Mouse (Mus musculus) cerebellum, adult 8-10 months (tissue): ENCODE measurements around the gene Dnaja3.

Experiments used
- DNase-seq: peaks from one replicate; pipeline ENCODE4 v3.0.0; 2022

The Dnaja3 gene

GRCm38 (mm10) chr16:4639831-4640237, at the start of gene Dnaja3, which contains the start of gene Vasn:
Gene Dnaja3, plus strand, starts transcription at chr16:4639989.
Gene Vasn, plus strand, starts transcription at chr16:4639941.
- no peak for DNase-seq

- no peak for DNase-seq
Measured at GRCm38 (mm10) chr16:4590236-4590635, 49.6 kb upstream of the Dnaja3 start.

GRCm38 (mm10) chr16:4592909-4593875, 46.6 kb upstream of the Dnaja3 start:
- peak; percentile 63 for DNase-seq

- peak; percentile 48 for DNase-seq
Measured at GRCm38 (mm10) chr16:4593971-4594813, 45.6 kb upstream of the Dnaja3 start, which contains the start of gene Glis2. Gene Glis2, plus strand, starts transcription at chr16:4594713.

- DNase-seq: peak; percentile 44
Measured at GRCm38 (mm10) chr16:4594814-4595526, 44.8 kb upstream of the Dnaja3 start.

- DNase-seq: peak; percentile 63
Measured at GRCm38 (mm10) chr16:4595527-4595963, 44.2 kb upstream of the Dnaja3 start.

- no peak for DNase-seq
Measured at GRCm38 (mm10) chr16:4596141-4596728, 43.6 kb upstream of the Dnaja3 start.

GRCm38 (mm10) chr16:4596836-4597235, 43.0 kb upstream of the Dnaja3 start:
- DNase-seq: no peak

- DNase-seq: no peak
Measured at GRCm38 (mm10) chr16:4597296-4597695, 42.5 kb upstream of the Dnaja3 start.

GRCm38 (mm10) chr16:4598041-4598440, 41.7 kb upstream of the Dnaja3 start:
- DNase-seq: no peak

- DNase-seq: no peak
Measured at GRCm38 (mm10) chr16:4598891-4599543, 40.8 kb upstream of the Dnaja3 start.

- DNase-seq: no peak
Measured at GRCm38 (mm10) chr16:4599616-4600015, 40.2 kb upstream of the Dnaja3 start.

GRCm38 (mm10) chr16:4600701-4601310, 39.0 kb upstream of the Dnaja3 start:
- DNase-seq: no peak

GRCm38 (mm10) chr16:4602189-4602588, 37.6 kb upstream of the Dnaja3 start:
- no peak for DNase-seq

- no peak for DNase-seq
Measured at GRCm38 (mm10) chr16:4602766-4603452, 36.9 kb upstream of the Dnaja3 start.

GRCm38 (mm10) chr16:4603453-4603837, 36.3 kb upstream of the Dnaja3 start:
- no peak for DNase-seq

GRCm38 (mm10) chr16:4604293-4604837, 35.4 kb upstream of the Dnaja3 start:
- DNase-seq: no peak

GRCm38 (mm10) chr16:4605514-4606131, 34.2 kb upstream of the Dnaja3 start:
- no peak for DNase-seq

- DNase-seq: no peak
Measured at GRCm38 (mm10) chr16:4606431-4607084, 33.2 kb upstream of the Dnaja3 start.
